Mouse (Mus musculus) frontal cortex, postnatal 14 days (tissue): ENCODE measurements around the gene Stub1.
"Not testable (repeated sequence)": the region's sequence is repeated elsewhere in the genome, so short reads cannot be mapped to it uniquely, and the experiment has no call there.

Experiments
- DNase-seq, 2 experiments: peaks; one replicate each; pipeline ENCODE4 v3.0.0; 2022; ENCODE audit warnings: low spot score in 2 of 2

Gene Stub1

DNA sequence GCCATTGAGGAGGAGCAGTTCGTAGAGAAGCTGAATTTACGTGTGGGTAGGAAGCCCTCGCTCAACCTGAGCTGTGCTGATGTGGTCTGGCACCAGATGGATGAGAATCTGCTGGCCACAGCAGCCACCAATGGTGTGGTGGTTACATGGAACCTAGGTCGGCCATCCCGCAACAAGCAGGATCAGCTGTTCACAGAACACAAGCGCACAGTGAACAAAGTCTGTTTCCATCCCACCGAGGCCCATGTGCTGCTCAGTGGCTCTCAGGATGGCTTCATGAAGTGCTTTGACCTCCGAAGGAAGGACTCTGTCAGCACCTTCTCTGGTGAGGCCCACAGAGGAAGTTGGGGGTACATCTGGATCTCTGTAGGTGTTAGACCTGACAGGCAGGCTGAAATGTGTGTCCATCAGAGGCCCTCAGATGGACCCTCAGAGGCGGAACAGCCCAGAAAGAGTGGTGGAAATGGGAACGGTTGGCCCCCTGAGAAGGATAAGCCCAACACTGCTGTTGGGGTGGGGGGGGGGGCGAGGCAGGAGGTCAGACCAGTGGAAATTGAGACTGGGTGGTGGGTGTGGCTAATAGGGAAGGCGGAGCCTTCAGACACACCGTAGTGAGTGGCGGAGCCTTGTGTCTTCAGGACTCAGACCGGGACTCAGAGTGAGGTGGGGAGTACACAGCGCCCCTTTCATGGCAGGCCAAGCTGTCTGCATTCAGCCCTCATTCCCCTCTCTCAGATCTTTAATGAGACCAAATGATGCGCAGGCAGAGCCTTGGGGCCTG lies 8.7 kb downstream of the Stub1 start:
- no peak for DNase-seq

- DNase-seq: peak; percentile 49 to 73
Observed at GRCm38 (mm10) chr17:25823452-25823851, 9.8 kb downstream of the Stub1 start, which contains the start of gene Wdr24. TSS of gene Wdr24 (plus strand) at chr17:25823627.

DNA sequence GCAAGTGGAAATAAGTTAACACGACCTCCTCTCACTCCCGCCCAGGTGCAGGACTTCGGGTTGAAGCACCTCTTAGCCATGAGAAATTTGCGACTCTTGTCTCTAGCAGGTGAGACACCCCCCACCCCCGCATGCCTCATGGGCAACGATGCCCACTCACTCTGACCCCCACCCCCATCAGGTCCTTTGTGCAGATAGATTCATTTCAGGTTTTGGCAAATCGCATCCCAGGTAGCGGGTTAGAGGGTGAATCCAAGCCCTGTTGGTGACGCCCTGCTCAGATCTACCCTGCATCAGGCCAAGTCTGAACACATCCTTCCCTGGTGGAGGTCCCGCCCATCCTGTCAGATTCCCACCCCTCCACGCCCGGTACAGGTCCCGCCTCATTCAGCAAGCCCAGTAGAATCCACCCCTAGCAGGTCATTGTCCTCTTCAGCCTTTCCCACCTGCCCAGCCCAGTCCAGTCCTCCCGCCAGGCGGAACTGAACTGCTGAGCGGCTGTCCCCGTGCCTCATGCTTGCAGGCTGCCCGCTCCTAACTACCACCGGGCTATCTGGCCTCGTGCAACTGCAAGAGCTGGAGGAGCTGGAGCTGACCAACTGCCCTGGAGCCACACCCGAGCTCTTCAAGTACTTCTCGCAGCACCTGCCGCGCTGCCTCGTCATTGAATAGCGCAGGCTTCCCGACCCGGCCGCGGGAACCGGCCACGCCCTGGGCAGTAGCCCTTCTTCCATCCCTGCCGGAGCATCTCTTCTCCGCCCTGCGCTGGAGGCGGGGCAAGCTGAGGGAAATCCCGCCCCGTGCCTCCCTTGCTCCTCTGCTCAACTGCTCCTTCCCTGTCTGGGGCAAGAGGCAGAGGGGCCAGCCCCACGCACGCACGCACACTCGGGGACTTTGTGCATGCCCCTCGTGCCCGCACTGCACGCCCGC lies 14.1 kb downstream of the Stub1 start:
- no peak for DNase-seq

DNA sequence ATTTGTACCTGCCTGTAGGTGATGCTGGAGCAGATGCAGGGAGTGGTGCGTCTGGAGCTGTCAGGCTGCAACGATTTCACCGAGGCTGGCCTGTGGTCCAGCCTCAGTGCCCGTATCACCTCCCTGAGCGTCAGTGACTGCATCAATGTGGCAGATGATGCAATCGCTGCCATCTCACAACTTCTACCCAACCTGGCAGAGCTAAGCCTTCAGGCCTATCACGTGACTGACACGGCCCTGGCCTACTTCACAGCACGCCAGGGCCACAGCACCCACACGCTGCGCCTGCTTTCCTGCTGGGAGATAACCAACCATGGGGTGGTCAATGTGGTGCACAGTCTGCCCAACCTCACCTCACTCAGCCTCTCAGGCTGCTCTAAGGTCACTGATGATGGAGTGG lies 15.5 kb downstream of the Stub1 start:
- no peak for DNase-seq

DNA sequence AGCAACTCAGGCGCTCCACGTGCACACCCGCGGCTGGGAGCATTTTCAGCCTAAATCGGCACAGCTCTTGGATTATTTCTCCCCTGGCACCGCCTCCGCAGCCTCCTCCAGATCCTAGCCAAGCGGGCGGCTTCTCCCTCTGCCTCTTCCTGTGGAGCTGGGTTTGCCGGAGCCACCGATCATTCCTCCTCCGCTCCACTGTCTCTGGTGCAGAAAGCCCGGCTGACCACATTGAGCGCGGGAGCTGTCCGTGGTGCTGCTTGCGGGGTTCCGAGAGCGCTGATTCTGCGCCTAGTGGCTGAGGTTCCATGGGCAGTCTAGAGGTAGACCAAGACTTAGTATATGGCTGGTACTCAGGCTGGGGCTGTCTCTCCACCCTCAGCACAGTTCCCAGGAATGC lies 19.7 kb downstream of the Stub1 start:
- peak; percentile 68 to 71 for DNase-seq

DNA sequence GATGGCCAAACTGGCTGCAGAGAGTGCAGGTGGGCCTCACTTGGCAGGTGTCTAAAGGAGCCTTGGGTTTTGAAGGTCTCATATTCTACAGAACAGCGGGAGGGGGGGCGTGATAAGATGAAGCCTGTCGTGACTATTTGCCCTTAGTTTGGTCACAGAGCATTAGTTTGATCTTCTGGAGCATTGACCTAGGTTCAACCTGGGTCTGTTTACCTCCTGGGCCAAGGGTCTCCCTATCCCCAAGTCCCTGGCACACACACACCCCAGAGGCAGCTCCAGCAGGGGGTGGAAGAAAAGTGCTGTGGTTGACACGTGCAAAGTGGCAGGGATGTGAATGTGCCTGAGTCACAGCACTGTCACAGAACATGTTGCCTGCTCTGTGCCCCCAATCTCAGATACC lies 22.3 kb downstream of the Stub1 start:
- DNase-seq: no peak

DNA sequence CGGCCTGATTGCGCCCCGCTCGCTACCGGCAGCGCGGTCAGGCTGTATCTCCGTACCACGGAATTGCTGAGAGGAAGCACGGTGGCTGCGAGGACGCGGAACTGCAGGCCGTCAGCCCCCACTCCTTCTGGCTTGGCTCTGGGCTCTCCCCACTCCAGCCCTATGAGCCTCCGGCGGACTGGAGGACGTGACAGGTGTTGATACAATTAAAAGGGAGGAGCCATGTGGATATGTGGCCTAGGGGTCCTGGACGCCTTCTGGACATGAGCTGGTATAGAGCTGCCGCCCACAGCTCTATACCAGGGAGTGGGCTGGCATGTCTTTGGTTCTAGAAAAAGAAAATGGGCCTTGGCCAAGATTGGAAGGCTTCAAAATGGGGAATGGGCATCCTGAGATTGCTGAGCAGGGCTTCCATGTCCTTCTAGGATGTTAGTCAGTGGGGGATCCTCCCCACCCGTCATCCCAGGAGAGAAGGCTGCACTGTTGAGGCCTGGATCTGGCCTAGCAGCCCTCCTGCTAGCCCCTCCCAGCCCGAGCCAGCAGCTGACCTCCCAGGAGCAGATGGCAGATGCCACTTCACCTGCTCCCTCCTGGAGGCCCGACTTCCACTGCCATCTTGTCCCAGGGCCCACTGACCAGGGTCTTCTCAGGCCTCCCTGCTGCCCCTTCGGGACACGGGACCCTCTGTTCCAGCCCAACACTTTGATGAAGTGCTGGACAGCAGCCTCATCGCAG lies 23.4 kb downstream of the Stub1 start:
- DNase-seq: no peak

DNA sequence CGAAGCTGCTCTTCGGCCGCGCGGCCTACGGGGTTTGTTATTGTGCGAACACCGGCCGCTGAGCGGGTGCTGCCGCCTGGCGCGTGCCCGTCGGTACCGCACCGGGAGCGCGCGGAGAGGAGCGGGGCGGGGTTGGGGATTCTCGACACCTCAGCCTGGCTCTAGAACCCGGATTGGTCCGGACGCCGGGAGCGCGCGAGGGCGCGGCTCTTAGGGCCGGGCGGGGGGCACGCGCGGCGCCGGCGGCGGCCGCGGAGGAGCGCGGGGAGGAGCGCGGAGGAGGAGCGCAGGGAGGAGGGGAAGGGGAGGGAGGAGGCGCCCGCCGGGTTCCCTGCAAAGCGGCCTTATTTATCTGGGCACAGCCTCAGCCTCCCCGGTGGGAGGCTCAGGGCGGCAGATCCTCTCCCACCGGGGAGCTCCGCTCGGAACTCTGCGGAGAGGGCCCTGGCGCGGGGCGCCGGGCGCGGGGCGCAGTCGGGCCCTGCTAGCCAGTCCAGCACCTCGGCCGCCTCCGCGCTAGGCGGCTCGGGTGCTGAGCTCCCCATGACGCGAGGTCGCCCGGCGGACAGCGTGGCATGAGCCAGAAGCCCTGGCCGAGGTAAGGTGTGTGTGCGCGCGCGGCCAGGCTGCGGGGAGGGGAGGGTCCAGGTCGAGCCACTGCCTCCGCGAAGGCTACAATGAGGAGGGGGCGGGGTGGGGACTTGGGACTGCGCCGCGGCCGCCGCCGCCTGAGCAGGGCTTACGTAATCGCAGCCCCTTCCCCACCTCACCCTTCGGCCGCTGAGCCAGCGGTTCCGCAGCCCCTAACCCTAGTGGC lies 24.2 kb downstream of the Stub1 start, which contains the start of gene Fbxl16:
Gene Fbxl16 (plus strand): TSS at position 297 of the 817 bp plus-strand sequence.
- DNase-seq: peak; percentile 86 to 87

- no peak for DNase-seq
Observed at GRCm38 (mm10) chr17:25808028-25808427, 25.2 kb downstream of the Stub1 start.

DNA sequence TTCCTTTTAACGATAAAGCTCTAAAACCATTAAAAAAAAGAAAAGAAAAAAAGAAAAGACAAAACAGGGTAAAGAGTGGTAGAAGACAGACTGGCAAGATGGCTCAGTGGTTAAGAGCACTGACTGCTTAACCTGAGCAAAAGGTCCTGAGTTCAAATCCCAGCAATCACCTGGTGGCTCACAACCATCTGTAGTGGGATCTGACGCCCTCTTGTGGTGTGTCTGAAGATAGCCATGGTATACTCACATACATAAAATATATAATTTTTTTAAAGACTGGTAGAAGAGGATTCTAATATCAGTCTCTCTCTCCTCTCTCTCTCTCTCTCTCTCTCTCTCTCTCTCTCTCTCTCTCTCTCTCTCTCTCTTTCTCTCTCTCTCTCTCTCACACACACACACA lies 25.8 kb downstream of the Stub1 start:
- DNase-seq: not testable (repeated sequence)

- no peak for DNase-seq
Observed at GRCm38 (mm10) chr17:25806507-25806906, 26.7 kb downstream of the Stub1 start.

- DNase-seq: peak; percentile 74 to 88
Observed at GRCm38 (mm10) chr17:25802825-25803517, 30.2 kb downstream of the Stub1 start.

DNA sequence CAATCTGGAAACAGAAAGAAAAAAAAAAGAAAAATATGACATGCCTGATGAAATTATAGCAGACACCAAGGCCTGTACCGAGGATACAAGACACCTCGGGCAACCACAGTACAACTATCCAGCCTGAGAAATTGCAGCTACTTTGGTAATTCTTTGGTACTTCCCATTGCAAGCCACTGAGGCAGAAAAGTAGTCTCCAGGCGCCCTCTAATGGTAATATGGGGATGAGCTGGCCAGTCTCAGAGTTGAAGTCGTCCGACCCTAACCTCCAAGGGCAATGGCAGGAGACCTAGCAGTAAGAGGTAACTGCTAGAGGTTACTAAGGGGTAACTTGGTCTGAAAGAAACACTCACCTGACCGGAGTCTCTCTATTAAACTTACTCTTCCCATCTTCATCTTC lies 32.2 kb downstream of the Stub1 start:
- peak in 1 of 2 experiments; percentile 61 for DNase-seq

- DNase-seq: peak in 1 of 2 experiments; percentile 75
Observed at GRCm38 (mm10) chr17:25796951-25797369, 36.2 kb downstream of the Stub1 start, which contains the start of gene Metrn. TSS of gene Metrn (minus strand) at chr17:25797136.

- no peak for DNase-seq
Observed at GRCm38 (mm10) chr17:25796211-25796771, 36.9 kb downstream of the Stub1 start.

- no peak for DNase-seq
Observed at GRCm38 (mm10) chr17:25795609-25796092, 37.6 kb downstream of the Stub1 start, which contains the start of gene AC134908.4. TSS of gene AC134908.4 (minus strand) at chr17:25795659.

DNA sequence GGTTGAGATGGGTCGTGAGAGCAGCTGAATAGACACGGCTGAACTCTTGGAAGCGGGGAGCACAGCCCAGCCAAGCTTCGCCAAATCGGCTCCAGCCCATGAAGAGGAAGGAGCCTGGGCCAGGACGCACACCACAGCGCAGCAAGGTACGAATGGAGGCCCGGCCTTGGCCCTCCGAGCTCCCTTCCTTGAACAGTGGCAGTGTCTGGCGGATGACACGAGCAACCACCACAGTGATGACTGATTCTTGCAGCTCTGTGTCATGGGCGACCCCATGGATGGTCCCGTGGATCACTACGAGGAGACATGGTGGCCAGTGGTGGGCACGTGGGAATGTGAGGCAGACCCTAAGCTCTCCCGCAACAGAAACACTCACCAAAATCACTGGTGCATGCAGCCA lies 38.2 kb downstream of the Stub1 start:
- no peak for DNase-seq

DNA sequence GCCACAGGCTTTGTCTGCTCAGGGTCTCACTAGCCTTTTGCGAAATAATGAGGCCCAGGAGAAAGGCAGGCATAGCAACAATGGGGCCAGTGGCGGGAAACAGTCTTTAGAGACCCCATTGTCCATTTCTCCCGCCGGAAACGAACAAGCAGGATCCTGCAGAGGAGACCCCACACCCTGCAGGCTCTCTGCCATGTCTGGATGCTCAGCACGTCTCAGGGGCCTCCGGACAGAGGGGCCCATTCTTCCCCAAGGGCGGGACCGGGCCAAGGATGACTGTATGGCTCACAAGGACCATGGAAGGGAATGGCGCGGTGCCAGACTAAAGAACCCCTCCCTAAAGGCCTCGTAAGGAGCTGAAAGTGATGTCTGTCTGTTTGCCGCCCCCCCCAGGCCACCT lies 39.0 kb downstream of the Stub1 start:
- DNase-seq: no peak

- peak; percentile 69 to 77 for DNase-seq
Observed at GRCm38 (mm10) chr17:25792615-25793014, 40.6 kb downstream of the Stub1 start, which contains the start of gene Fam173a. TSS of gene Fam173a (minus strand) at chr17:25792901.
